Mouse (Mus musculus) ES-Bruce4 (cell line): ENCODE measurements around the gene Gm49320. TPM values are rescaled to one million over a fixed set of nuclear protein-coding genes. Genes with fewer than 3 reads are reported as not detected.
A peak's percentile ranks its signal among the peaks of the same experiment; 100 is the strongest.
"Not testable (repeated sequence)": the region's sequence is repeated elsewhere in the genome, so short reads cannot be mapped to it uniquely, and the experiment has no call there.

Source experiments
- H3K27ac ChIP-seq: 2 replicates; pipeline ENCODE4 v1.5.1; 2012; ENCODE audit warnings: low read length, inconsistent platforms; ENCODE audit not compliant: insufficient read depth
- H3K27me3 ChIP-seq: 2 replicates; pipeline ENCODE4 v1.6.1; 2012; ENCODE audit warnings: mild to moderate bottlenecking, low read length, inconsistent platforms; ENCODE audit not compliant: control insufficient read depth, poor library complexity, insufficient read depth, severe bottlenecking
- H3K36me3 ChIP-seq: 2 replicates; pipeline ENCODE4 v1.6.1; 2012; ENCODE audit warnings: inconsistent platforms, mild to moderate bottlenecking, low read length, moderate library complexity; ENCODE audit not compliant: control insufficient read depth, poor library complexity, insufficient read depth, severe bottlenecking
- H3K4me1 ChIP-seq: one replicate; pipeline ENCODE4 v1.8.1; 2011; ENCODE audit warnings: low read length; ENCODE audit not compliant: control insufficient read depth, insufficient read depth
- H3K4me3 ChIP-seq: 2 replicates; pipeline ENCODE4 v1.5.1; 2011; ENCODE audit warnings: low read depth, mild to moderate bottlenecking, low read length
- H3K9ac ChIP-seq: 2 replicates; pipeline ENCODE4 v1.6.1; 2012; ENCODE audit warnings: low read depth, mild to moderate bottlenecking, inconsistent platforms; ENCODE audit not compliant: poor library complexity, severe bottlenecking
- H3K9me3 ChIP-seq: replicated peaks from 2 replicates; pipeline ENCODE4 v1.6.1; 2012; ENCODE audit warnings: mild to moderate bottlenecking, low read length, inconsistent platforms; ENCODE audit not compliant: control insufficient read depth, poor library complexity, insufficient read depth, severe bottlenecking
- CTCF ChIP-seq: IDR thresholded peaks from one replicate; pipeline ENCODE4 v1.8.1; 2011; ENCODE audit warnings: low read depth, low read length
- EP300 ChIP-seq: IDR thresholded peaks from 2 replicates; pipeline ENCODE4 v1.6.1; 2011; ENCODE audit warnings: low read depth, low read length; ENCODE audit not compliant: insufficient read depth
- POLR2A ChIP-seq: IDR thresholded peaks from one replicate; pipeline ENCODE4 v1.8.1; 2011; ENCODE audit warnings: low read length; ENCODE audit not compliant: insufficient read depth
- polyA plus RNA-seq: library from polyadenylated mRNA; stranded (reverse); fragments of >200 nt; gene quantifications from 2 replicates; pipeline ENCODE4 v1.2.4, GENCODE M21; 2011; ENCODE audit warnings: low read depth; ENCODE audit not compliant: missing spikeins, insufficient read depth, insufficient read length

Gm49320 gene
- polyA plus RNA-seq, 1 experiment, result 0.33 TPM

- Histone ChIP-seq H3K4me3 (no peak overlapping the region), H3K9me3 (no peaks in the 10 kb centered on the region), H3K36me3 (peaks cover 12% of the 10 kb centered on the region), H3K27ac (no peak overlapping the region), H3K4me1 (peaks cover 1% of the 10 kb centered on the region), H3K27me3 (no peaks in the 10 kb centered on the region), H3K9ac (peak overlapping the region; percentile 82; the same call in 1 of the 2 replicates)
- TF ChIP-seq POLR2A (no peak), CTCF (peak; percentile 19), EP300 (no peak)
These were observed 15.3 kb downstream of the Gm49320 start for GRCm38 (mm10) chr8:4254001-4254400.

GRCm38 (mm10) chr8:4255471-4255870 lies 16.8 kb downstream of the Gm49320 start:
- H3K9ac ChIP-seq, H3K27ac ChIP-seq, H3K27me3 ChIP-seq, H3K4me3 ChIP-seq, H3K4me1 ChIP-seq, H3K9me3 ChIP-seq: not testable (repeated sequence)
- H3K36me3 ChIP-seq, result peaks cover 21% of the 10 kb centered on the region

- no peaks in the 10 kb centered on the region for H3K27me3 ChIP-seq
- no peak overlapping the region for H3K27ac ChIP-seq
- H3K9ac ChIP-seq, result no peak overlapping the region
- TF ChIP-seq EP300, result no peak
- TF ChIP-seq CTCF, result no peak
- no peak overlapping the region for H3K4me3 ChIP-seq
- no peaks in the 10 kb centered on the region for H3K9me3 ChIP-seq
- H3K36me3 ChIP-seq, result peaks cover 29% of the 10 kb centered on the region
- H3K4me1 ChIP-seq, result peaks cover 1% of the 10 kb centered on the region
These were observed 18.2 kb downstream of the Gm49320 start for GRCm38 (mm10) chr8:4256911-4257310.

GRCm38 (mm10) chr8:4257350-4257749 lies 18.7 kb downstream of the Gm49320 start:
- H3K27me3 ChIP-seq, result no peaks in the 10 kb centered on the region
- H3K4me3 ChIP-seq, result no peak overlapping the region
- H3K9me3 ChIP-seq, result no peaks in the 10 kb centered on the region
- H3K36me3 ChIP-seq, result peaks cover 33% of the 10 kb centered on the region
- H3K9ac ChIP-seq, result peak overlapping the region; percentile 51; the same call in 1 of the 2 replicates
- TF ChIP-seq EP300 (no peak), POLR2A (no peak), CTCF (no peak)
- peaks cover 1% of the 10 kb centered on the region for H3K4me1 ChIP-seq
- no peak overlapping the region for H3K27ac ChIP-seq

GRCm38 (mm10) chr8:4258233-4258632 lies 19.6 kb downstream of the Gm49320 start:
- peak overlapping the region; percentile 70 for H3K4me3 ChIP-seq
- H3K27me3 ChIP-seq, result no peaks in the 10 kb centered on the region
- peaks cover 1% of the 10 kb centered on the region for H3K4me1 ChIP-seq
- peak overlapping the region; percentile 34; the same call in 1 of the 2 replicates for H3K27ac ChIP-seq
- H3K36me3 ChIP-seq, result peaks cover 42% of the 10 kb centered on the region
- H3K9ac ChIP-seq, result peak overlapping the region; percentile 51
- no peak for TF ChIP-seq POLR2A
- peak; percentile 98 for TF ChIP-seq CTCF
- TF ChIP-seq EP300, result 0 out of 2 replicates have a peak, but pooled peaks have one; percentile 50
- H3K9me3 ChIP-seq, result no peaks in the 10 kb centered on the region

GRCm38 (mm10) chr8:4258678-4259077 lies 20.0 kb downstream of the Gm49320 start:
- Histone ChIP-seq H3K4me3 (peak overlapping the region; percentile 70), H3K36me3 (peaks cover 44% of the 10 kb centered on the region), H3K4me1 (peaks cover 1% of the 10 kb centered on the region), H3K9ac (peak overlapping the region; percentile 51), H3K9me3 (no peaks in the 10 kb centered on the region), H3K27me3 (no peaks in the 10 kb centered on the region), H3K27ac (peak overlapping the region; percentile 34; the same call in 1 of the 2 replicates)
- TF ChIP-seq EP300, result no peak
